8 mouse cellular contexts compared by ENCODE assay signal in genomic region chr3:37421179-37421578, GRCm38 (mm10). TPM values are rescaled to one million over a fixed set of nuclear protein-coding genes. Genes with fewer than 3 reads are reported as not detected.
A peak's percentile ranks its signal among the peaks of the same experiment; 100 is the strongest.
DNase-seq lines count a peak whose midpoint lies in the region; ATAC-seq and TF ChIP-seq lines count a peak whose summit lies in the region.

No protein-coding gene starts in this region.

- H3K9ac ChIP-seq in CH12.LX (ENCODE audit: insufficient read depth, low read depth): peak overlapping the region; percentile 86
- H3K9ac ChIP-seq in forebrain, embryonic 13.5 days: peak overlapping the region; percentile 78
- peak overlapping the region; percentile 84 for H3K9ac ChIP-seq in liver, embryonic 16.5 days (ENCODE audit: low read depth, low read length)

- H3K36me3 ChIP-seq in heart, embryonic 10.5 days: peaks cover 10% of the 10 kb centered on the region; the same call in 1 of the 2 replicates
- peaks cover 2 to 31% of the 10 kb centered on the region in 2 experiments for H3K36me3 ChIP-seq in CH12.LX (replicated peaks in 1 of 2; ENCODE audit: control insufficient read depth in 1 of 2, insufficient read depth in 1 of 2, low read length in 1 of 2)
- peaks cover 8% of the 10 kb centered on the region; the same call in 1 of the 2 replicates for H3K36me3 ChIP-seq in forebrain, embryonic 13.5 days (ENCODE audit: poor library complexity, severe bottlenecking)
- H3K36me3 ChIP-seq in liver, embryonic 16.5 days (ENCODE audit: control insufficient read depth, insufficient read depth): peaks cover 3% of the 10 kb centered on the region; the same call in 1 of the 2 replicates

- DNase-seq in heart, embryonic 10.5 days (ENCODE audit: low spot score): no peak
- no peak for DNase-seq in heart, postnatal 25 days (ENCODE audit: low spot score)
- peak; percentile 48 for DNase-seq in CH12.LX (ENCODE audit: extremely low read depth)
- no peak for DNase-seq in spleen, adult 12 weeks (ENCODE audit: low spot score)
- no peak for DNase-seq in layer of hippocampus, adult 11-12 months (ENCODE audit: low spot score)
- no peak for DNase-seq in cerebellum, adult 8-10 months

- H3K9me3 ChIP-seq in heart, embryonic 10.5 days: no peaks in the 10 kb centered on the region
- H3K9me3 ChIP-seq in CH12.LX (replicated peaks; ENCODE audit: low read length): no peaks in the 10 kb centered on the region
- no peaks in the 10 kb centered on the region for H3K9me3 ChIP-seq in forebrain, embryonic 13.5 days (replicated peaks)
- no peaks in the 10 kb centered on the region for H3K9me3 ChIP-seq in liver, embryonic 16.5 days (replicated peaks; ENCODE audit: control insufficient read depth, low read length)

- TF ChIP-seq CTCF in CH12.LX (conservative IDR thresholded peaks at IDR 0.05 in 1 of 2, IDR thresholded peaks at IDR 0.05 in 1 of 2; ENCODE audit: low read depth in 2 of 2, low read length in 2 of 2): no peak

- peak overlapping the region; percentile 92 for H3K27ac ChIP-seq in heart, embryonic 10.5 days
- 0 out of 2 replicates have a peak overlapping the region, but pooled peaks have one; percentile 12 for H3K27ac ChIP-seq in CH12.LX (ENCODE audit: insufficient read depth, low read depth)
- H3K27ac ChIP-seq in forebrain, embryonic 13.5 days: no peak overlapping the region
- H3K27ac ChIP-seq in liver, embryonic 16.5 days (ENCODE audit: low read length): peak overlapping the region; percentile 92

- peaks cover 36% of the 10 kb centered on the region for H3K79me2 ChIP-seq in CH12.LX (replicated peaks; ENCODE audit: control insufficient read depth, extremely low read depth, insufficient read depth, poor library complexity, severe bottlenecking)

- no peaks in the 10 kb centered on the region for H3K27me3 ChIP-seq in heart, embryonic 10.5 days (ENCODE audit: insufficient read depth, poor library complexity, severe bottlenecking)
- H3K27me3 ChIP-seq in CH12.LX (replicated peaks): no peaks in the 10 kb centered on the region
- H3K27me3 ChIP-seq in forebrain, embryonic 13.5 days: no peaks in the 10 kb centered on the region
- no peaks in the 10 kb centered on the region for H3K27me3 ChIP-seq in liver, embryonic 16.5 days (ENCODE audit: control insufficient read depth, insufficient read depth, low read depth, low read length)

- in situ Hi-C loops in CH12.LX (cut with MboI; ENCODE audit: low pct_ligation_motif_present, low pct_unique_long_range_greater_than_20kb, low sequenced_read_pairs): no loop called here

- H3K4me3 ChIP-seq in heart, embryonic 10.5 days: peak overlapping the region; percentile 90
- peak overlapping the region; percentile 78 to 98 (median 96) for H3K4me3 ChIP-seq in CH12.LX (replicated peaks in 1 of 3; ENCODE audit: low read depth in 2 of 3, low read length in 2 of 3, poor library complexity in 1 of 3)
- H3K4me3 ChIP-seq in forebrain, embryonic 13.5 days: peak overlapping the region; percentile 76
- H3K4me3 ChIP-seq in liver, embryonic 16.5 days (ENCODE audit: low read depth, low read length): peak overlapping the region; percentile 96

- intact Hi-C loops in heart, postnatal 25 days (cut with DNase I): loop anchor here (10.0 kb wide), 1 partner anchor 1434 kb away; no protein-coding TSS in a partner anchor

- peaks cover 16% of the 10 kb centered on the region for H3K4me1 ChIP-seq in heart, embryonic 10.5 days
- H3K4me1 ChIP-seq in CH12.LX (ENCODE audit: control insufficient read depth in 1 of 2, insufficient read depth in 2 of 2): peaks cover 4 to 29% of the 10 kb centered on the region in 2 experiments
- peaks cover 19% of the 10 kb centered on the region for H3K4me1 ChIP-seq in forebrain, embryonic 13.5 days
- peaks cover 14% of the 10 kb centered on the region for H3K4me1 ChIP-seq in liver, embryonic 16.5 days (ENCODE audit: control insufficient read depth, low read depth, low read length)

- TF ChIP-seq POLR2A in CH12.LX (IDR thresholded peaks at IDR 0.05; ENCODE audit: low read depth, low read length): no peak

- H3K4me2 ChIP-seq in CH12.LX (ENCODE audit: insufficient read depth, low read depth, poor library complexity, severe bottlenecking): peak overlapping the region; percentile 95
- peak overlapping the region; percentile 94 for H3K4me2 ChIP-seq in forebrain, embryonic 13.5 days
- peak overlapping the region; percentile 90 for H3K4me2 ChIP-seq in liver, embryonic 16.5 days (ENCODE audit: low read depth, low read length)

- TF ChIP-seq EP300 in CH12.LX (IDR thresholded peaks at IDR 0.05; ENCODE audit: low read length): no peak

- ATAC-seq in forebrain, embryonic 13.5 days: no peak
- ATAC-seq in liver, embryonic 16.5 days (ENCODE audit: low read depth): no peak

- 15% methylated on average over 3 of the region's 3 CpGs for WGBS in heart, embryonic 10.5 days
- 18% methylated on average over 3 of the region's 3 CpGs for WGBS in forebrain, embryonic 13.5 days
- 4% methylated on average over 3 of the region's 3 CpGs for WGBS in liver, embryonic 16.5 days (ENCODE audit: insufficient replicate concordance)

- TF ChIP-seq RAD21 in CH12.LX (IDR thresholded peaks at IDR 0.05; ENCODE audit: low read depth, low read length): no peak

- dilution Hi-C loops in CH12.LX (cut with MboI; ENCODE audit: extremely low pct_ligation_motif_present, extremely low pct_unique_long_range_greater_than_20kb, low sequenced_read_pairs): no loop called here

TF ChIP-seq in CH12.LX, 34 proteins besides CTCF, POLR2A, EP300 and RAD21:
- TF ChIP-seq SIN3A (IDR thresholded peaks at IDR 0.05; ENCODE audit: low read length) (peak; percentile 25; the same call in 1 of the 2 replicates), JUND (conservative IDR thresholded peaks at IDR 0.05; ENCODE audit: low read depth, low read length) (no peak)

RNA-seq across cellular contexts. Expression of gene Nudt6, which starts 1.2 kb away (rescaled TPM):
- 7.8 and 10.7 TPM in 2 replicates for polyA plus RNA-seq in heart, embryonic 10.5 days (2016; fragmentation: Nextera tagmentation; extraction: Ambion mirVana)
- 10 to 100 TPM; 28.2 to 30.5 TPM for total RNA-seq in heart, postnatal 25 days (2021)
- total RNA-seq in CH12.LX (2012; rRNA removed): 7.7 and 9.4 TPM in 2 replicates
- total RNA-seq in CH12.LX (2014; rRNA removed): 4.8 and 6.0 TPM in 2 replicates
- polyA plus RNA-seq in CH12.LX (2012; ENCODE audit: insufficient read length, low read depth): 9.0 and 9.6 TPM in 2 replicates
- polyA plus RNA-seq in forebrain, embryonic 13.5 days (2015; fragmentation: Nextera tagmentation; extraction: Ambion mirVana): 3.3 and 4.6 TPM in 2 replicates
- 3.9 and 4.1 TPM in 2 replicates for polyA plus RNA-seq in liver, embryonic 16.5 days (2015; fragmentation: Nextera tagmentation; extraction: Ambion mirVana)

RNA-seq across cellular contexts. Expression of gene Spata5, which starts 1.5 kb away (rescaled TPM):
- polyA plus RNA-seq in heart, embryonic 10.5 days (2016; fragmentation: Nextera tagmentation; extraction: Ambion mirVana): 35.2 and 36.2 TPM in 2 replicates
- 10 to 100 TPM; 11.9 to 13.7 TPM for total RNA-seq in heart, postnatal 25 days (2021)
- total RNA-seq in CH12.LX (2012; rRNA removed) (35.0 and 52.0 TPM in 2 replicates), CH12.LX (2014; rRNA removed) (49.7 and 66.1 TPM in 2 replicates)
- 43.8 and 52.9 TPM in 2 replicates for polyA plus RNA-seq in CH12.LX (2012; ENCODE audit: insufficient read length, low read depth)
- polyA plus RNA-seq in forebrain, embryonic 13.5 days (2015; fragmentation: Nextera tagmentation; extraction: Ambion mirVana): 33.3 and 38.3 TPM in 2 replicates
- 14.6 and 15.5 TPM in 2 replicates for polyA plus RNA-seq in liver, embryonic 16.5 days (2015; fragmentation: Nextera tagmentation; extraction: Ambion mirVana)
